9 mouse cellular contexts compared by ENCODE assay signal in genomic region chr11:113972517-113972872, GRCm38 (mm10).
DNase-seq lines count a peak whose midpoint lies in the region; ATAC-seq lines count a peak whose summit lies in the region.
"Had no signal": no experiment of that assay in that cellular context is flagged by ENCODE, and none has a peak within 500 bp of the region (broad histone marks: within the 10 kb centered on the region; RNA-seq: fewer than 3 reads in every experiment).

No protein-coding gene starts in this region.

- intact Hi-C loops in heart, postnatal 14 days (cut with DNase I): no loop called here

- 77% methylated on average over 3 of the region's 3 CpGs for WGBS in forebrain, embryonic 13.5 days
- 77% methylated on average over 3 of the region's 3 CpGs for WGBS in forebrain, embryonic 12.5 days

- H3K27ac ChIP-seq in forebrain, embryonic 13.5 days: no peak overlapping the region
- H3K27ac ChIP-seq in forebrain, embryonic 12.5 days: no peak overlapping the region
- H3K27ac ChIP-seq: neural tube, embryonic 12.5 days had no signal

- H3K9ac ChIP-seq in forebrain, embryonic 13.5 days: no peak overlapping the region
- no peak overlapping the region for H3K9ac ChIP-seq in forebrain, embryonic 12.5 days
- H3K9ac ChIP-seq: neural tube, embryonic 12.5 days had no signal

- ATAC-seq in forebrain, embryonic 13.5 days: no peak
- no peak for ATAC-seq in forebrain, embryonic 12.5 days (ENCODE audit: low FRiP score)

- peaks cover 10% of the 10 kb centered on the region for H3K27me3 ChIP-seq in forebrain, embryonic 13.5 days
- 0 out of 2 replicates have a peak, but pooled peaks cover 10% of the 10 kb centered on the region for H3K27me3 ChIP-seq in forebrain, embryonic 12.5 days
- H3K27me3 ChIP-seq: neural tube, embryonic 12.5 days had no signal

- peak; percentile 54 for DNase-seq in brain, adult 2 months (ENCODE audit: low read depth, low spot score)
- peak; percentile 30 to 43 for DNase-seq in heart, postnatal 14 days
- peak; percentile 54 for DNase-seq in lung, postnatal 10 days
- no peak for DNase-seq in ovary, postnatal 36 days (ENCODE audit: low spot score)
- no peak for DNase-seq in ovary, postnatal 10 days (ENCODE audit: low spot score)
- DNase-seq in left cerebral cortex, adult 18-20 months (ENCODE audit: low spot score in 2 of 2): no peak

- H3K9me3 ChIP-seq in forebrain, embryonic 13.5 days (replicated peaks): peaks cover 12% of the 10 kb centered on the region
- H3K9me3 ChIP-seq in forebrain, embryonic 12.5 days: peaks cover 7% of the 10 kb centered on the region

- peaks cover 47% of the 10 kb centered on the region for H3K4me1 ChIP-seq in forebrain, embryonic 13.5 days
- peaks cover 39% of the 10 kb centered on the region for H3K4me1 ChIP-seq in forebrain, embryonic 12.5 days

- no peak overlapping the region for H3K4me3 ChIP-seq in forebrain, embryonic 13.5 days
- no peak overlapping the region for H3K4me3 ChIP-seq in forebrain, embryonic 12.5 days (replicated peaks)
- H3K4me3 ChIP-seq: neural tube, embryonic 12.5 days had no signal

- no peaks in the 10 kb centered on the region for H3K36me3 ChIP-seq in forebrain, embryonic 13.5 days (ENCODE audit: poor library complexity, severe bottlenecking)
- H3K36me3 ChIP-seq in forebrain, embryonic 12.5 days (replicated peaks): no peaks in the 10 kb centered on the region
- H3K36me3 ChIP-seq: neural tube, embryonic 12.5 days had no signal

- H3K4me2 ChIP-seq in forebrain, embryonic 13.5 days: 0 out of 2 replicates have a peak overlapping the region, but pooled peaks have one; percentile 1
- no peak overlapping the region for H3K4me2 ChIP-seq in forebrain, embryonic 12.5 days
- H3K4me2 ChIP-seq: neural tube, embryonic 12.5 days had no signal

Comparison
In these comparisons a context has a peak if more than half of its experiments do, and no peak if none do; other contexts are left out.
1. DNase-seq: peak in brain, adult 2 months (single experiment), heart, postnatal 14 days (2 of 2) and lung, postnatal 10 days (single experiment); none in ovary, postnatal 36 days (single experiment), ovary, postnatal 10 days (single experiment) and left cerebral cortex, adult 18-20 months (0 of 2).